Mouse (Mus musculus): ENCODE data around the gene Tmem88.

- TF ChIP-seq POLR2A (IDR thresholded peaks at IDR 0.05; ENCODE audit: extremely low read depth, insufficient read depth, low read length) (no peak), CTCF (IDR thresholded peaks at IDR 0.05; ENCODE audit: low read depth, low read length) (no peak)
Measured at GRCm38 (mm10) chr11:69388680-69389079, 9.4 kb downstream of the Tmem88 start.
